Mouse (Mus musculus) erythroblast, embryonic 14.5 days (primary cell): Measurements from ENCODE around the gene Arfip2.

ENCODE experiments used
- GATA1 ChIP-seq: IDR thresholded peaks from 2 replicates; pipeline ENCODE4 v1.6.1; 2012; ENCODE audit warnings: low read length, inconsistent platforms, mixed read lengths
- TAL1 ChIP-seq: IDR thresholded peaks from 3 replicates; pipeline ENCODE4 v1.6.1; 2012; ENCODE audit warnings: low read length, inconsistent platforms, mixed read lengths

- no peak for TF ChIP-seq GATA1
- no peak for TF ChIP-seq TAL1
Measured at GRCm38 (mm10) chr7:105588325-105588912, 51.8 kb downstream of the Arfip2 start.
